Mouse (Mus musculus) neural tube, embryonic 15.5 days (tissue): Measurements from ENCODE around the gene Pou4f1. TPM values are rescaled to one million over a fixed set of nuclear protein-coding genes. Genes with fewer than 3 reads are reported as not detected.
A peak's percentile ranks its signal among the peaks of the same experiment; 100 is the strongest.
"Not testable (repeated sequence)": the region's sequence is repeated elsewhere in the genome, so short reads cannot be mapped to it uniquely, and the experiment has no call there.

Experiments used
- ATAC-seq: fragments of 200-750 bp; cut with Nextera tagmentation; 2 replicates; pipeline ENCODE4 v1.8.0; 2017; ENCODE audit warnings: mild to moderate bottlenecking, moderate TSS enrichment, moderate library complexity; ENCODE audit not compliant: low FRiP score
- H3K27ac ChIP-seq: fragments of 300-500 bp; sonication (generic); replicated peaks from 2 replicates; pipeline ENCODE4 v1.5.1; 2015; ENCODE audit warnings: mild to moderate bottlenecking, inconsistent platforms
- H3K27me3 ChIP-seq: fragments of 300-500 bp; sonication (generic); replicated peaks from 2 replicates; pipeline ENCODE4 v1.6.1; 2015; ENCODE audit warnings: inconsistent platforms
- H3K36me3 ChIP-seq: fragments of 300-500 bp; sonication (generic); 2 replicates; pipeline ENCODE4 v1.6.1; 2015; ENCODE audit warnings: inconsistent platforms
- H3K4me1 ChIP-seq: fragments of 300-500 bp; sonication (generic); 2 replicates; pipeline ENCODE4 v1.6.1; 2015; ENCODE audit warnings: inconsistent platforms
- H3K4me2 ChIP-seq: fragments of 300-500 bp; sonication (generic); 2 replicates; pipeline ENCODE4 v1.6.1; 2015; ENCODE audit warnings: inconsistent platforms, mild to moderate bottlenecking, moderate library complexity
- H3K4me3 ChIP-seq: fragments of 300-500 bp; sonication (generic); replicated peaks from 2 replicates; pipeline ENCODE4 v1.5.1; 2015; ENCODE audit warnings: mild to moderate bottlenecking, inconsistent platforms
- H3K9ac ChIP-seq: fragments of 300-500 bp; sonication (generic); replicated peaks from 2 replicates; pipeline ENCODE4 v1.6.1; 2015; ENCODE audit warnings: mild to moderate bottlenecking, inconsistent platforms
- H3K9me3 ChIP-seq: fragments of 300-500 bp; sonication (generic); replicated peaks from 2 replicates; pipeline ENCODE4 v1.6.1; 2016; ENCODE audit warnings: inconsistent platforms
- WGBS: fragments of 180-500 bp; shearing (Covaris S2); methylation state at CpG from one replicate; pipeline ENCODE4 v1.1.7; 2015; ENCODE audit warnings: mixed read lengths; 5-methylcytosine and 5-hydroxymethylcytosine counted together
- polyA plus RNA-seq: library from polyadenylated mRNA; unstranded; fragments of >200 nt; fragmentation: Nextera tagmentation; extraction: Ambion mirVana; gene quantifications from 2 replicates; pipeline ENCODE4 v1.2.1, GENCODE M21; 2015

Gene Pou4f1
- 58.7 and 73.4 TPM in 2 replicates for polyA plus RNA-seq

DNA sequence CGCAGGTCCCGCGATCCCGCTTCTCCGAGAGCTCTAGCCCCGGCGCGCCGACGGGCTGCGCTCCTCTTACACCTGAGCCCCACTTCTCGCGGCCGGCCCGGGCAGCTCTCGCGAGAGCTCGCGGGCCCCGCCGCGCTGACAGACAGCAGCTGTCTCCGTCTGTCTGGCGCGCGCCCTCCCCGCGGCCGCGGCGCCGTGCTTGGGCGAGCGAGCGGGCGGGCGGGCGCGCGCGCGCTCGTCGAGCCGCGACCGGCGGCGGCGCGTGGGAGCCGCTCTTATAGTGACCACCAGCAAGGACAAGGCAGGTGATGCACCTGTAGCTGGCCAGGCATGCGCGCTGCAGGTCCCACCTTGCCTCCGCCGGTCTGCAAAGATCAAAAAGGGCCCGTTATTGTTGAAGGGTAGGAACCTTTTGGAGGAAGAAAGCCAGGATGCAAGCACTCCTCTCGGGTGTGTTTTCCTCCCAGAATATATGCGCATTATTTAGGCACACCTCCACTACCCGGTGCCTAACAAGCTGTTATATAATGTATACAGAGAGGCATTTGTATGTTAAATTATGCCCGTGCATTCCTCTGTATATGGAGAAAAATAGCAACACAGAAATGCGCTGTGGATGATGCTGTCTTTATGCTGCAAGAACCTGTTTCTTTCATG, at the start of gene Pou4f1:
Gene Pou4f1 (minus strand): TSS at position 34 of the 657 bp plus-strand sequence.
- WGBS, result under 1% methylated on average over 62 of the region's 62 CpGs
- peaks cover 65% of the 10 kb centered on the region for H3K27me3 ChIP-seq

GRCm38 (mm10) chr14:104511664-104512063, 43.9 kb upstream of the Pou4f1 start:
- H3K9me3 ChIP-seq, result no peaks in the 10 kb centered on the region
- ATAC-seq, result no peak
- H3K27me3 ChIP-seq, result no peaks in the 10 kb centered on the region
- no peak overlapping the region for H3K9ac ChIP-seq
- H3K27ac ChIP-seq, result no peak overlapping the region
- WGBS, result 89% methylated on average over 1 of the region's 1 CpGs
- H3K4me1 ChIP-seq, result no peaks in the 10 kb centered on the region
- H3K4me2 ChIP-seq, result no peak overlapping the region
- peaks cover 5% of the 10 kb centered on the region for H3K36me3 ChIP-seq
- no peak overlapping the region for H3K4me3 ChIP-seq

More for the DNA sequence above, at the start of gene Pou4f1:
- Histone ChIP-seq H3K9me3 (no peaks in the 10 kb centered on the region), H3K4me1 (peaks cover 47% of the 10 kb centered on the region), H3K9ac (peak within 1 kb of the TSS; percentile 42), H3K4me3 (peak within 1 kb of the TSS; percentile 58), H3K27ac (peak within 1 kb of the TSS; percentile 80), H3K36me3 (no peaks in the 10 kb centered on the region), H3K4me2 (peak within 1 kb of the TSS; percentile 80)
- ATAC-seq, result peak; percentile 92

DNA sequence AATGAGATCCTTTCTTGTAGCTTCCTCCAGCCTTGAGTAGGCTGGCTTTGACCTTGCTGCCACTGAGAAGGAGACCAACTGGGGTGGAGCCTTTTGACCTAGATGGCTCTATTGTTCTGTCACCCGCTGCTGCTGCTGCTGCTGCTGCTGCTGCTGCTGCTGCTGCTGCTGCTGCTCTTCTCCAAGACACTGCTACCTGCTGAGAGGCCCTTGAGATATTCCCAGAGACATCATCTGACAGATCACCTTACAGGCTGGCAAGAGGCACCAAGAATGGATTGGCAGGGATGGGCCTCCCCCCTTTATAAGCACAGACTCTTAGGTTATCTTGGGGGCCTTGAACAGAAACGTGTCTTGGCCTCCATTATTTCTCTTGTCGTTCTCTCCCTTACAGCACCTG, 35.0 kb upstream of the Pou4f1 start:
- ATAC-seq, H3K4me1 ChIP-seq, H3K4me2 ChIP-seq, H3K9me3 ChIP-seq, H3K4me3 ChIP-seq, H3K27ac ChIP-seq, H3K27me3 ChIP-seq, H3K9ac ChIP-seq: not testable (repeated sequence)
- H3K36me3 ChIP-seq, result peaks cover 57% of the 10 kb centered on the region
- WGBS, result 68% methylated on average over 3 of the region's 3 CpGs

GRCm38 (mm10) chr14:104479751-104480150, 12.0 kb upstream of the Pou4f1 start:
- WGBS, result 89% methylated on average over 8 of the region's 8 CpGs

DNA sequence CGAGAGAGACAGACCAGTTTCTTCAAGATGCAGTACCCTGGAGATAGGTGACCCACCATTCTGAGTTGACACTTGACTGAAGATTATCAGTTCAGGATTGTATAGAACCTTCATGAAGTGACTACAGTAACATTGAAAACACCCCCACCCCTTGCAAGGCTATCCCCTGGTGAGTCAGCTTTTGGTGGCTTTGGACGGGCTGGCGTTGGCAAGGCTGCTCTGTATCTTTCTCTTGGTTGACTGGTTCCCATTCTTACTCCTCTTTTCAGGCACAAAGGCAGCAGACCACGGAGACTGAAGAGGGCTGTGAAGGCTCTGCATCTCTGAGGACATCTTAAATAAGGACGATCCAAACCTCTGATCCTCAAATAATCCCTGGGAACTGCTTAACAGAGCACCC, 10.8 kb upstream of the Pou4f1 start:
- Histone ChIP-seq H3K27ac (no peak overlapping the region), H3K4me1 (peaks cover 4% of the 10 kb centered on the region), H3K9me3 (no peaks in the 10 kb centered on the region), H3K9ac (no peak overlapping the region), H3K4me3 (no peak overlapping the region), H3K4me2 (no peak overlapping the region), H3K27me3 (peaks cover 28% of the 10 kb centered on the region), H3K36me3 (peaks cover 15% of the 10 kb centered on the region)
- no peak for ATAC-seq
- 85% methylated on average over 5 of the region's 5 CpGs for WGBS

More at GRCm38 (mm10) chr14:104479751-104480150, 12.0 kb upstream of the Pou4f1 start:
- Histone ChIP-seq H3K9ac (no peak overlapping the region), H3K27me3 (peaks cover 17% of the 10 kb centered on the region), H3K9me3 (no peaks in the 10 kb centered on the region), H3K4me3 (no peak overlapping the region), H3K27ac (no peak overlapping the region), H3K4me1 (no peaks in the 10 kb centered on the region), H3K36me3 (peaks cover 15% of the 10 kb centered on the region), H3K4me2 (no peak overlapping the region)
- no peak for ATAC-seq

DNA sequence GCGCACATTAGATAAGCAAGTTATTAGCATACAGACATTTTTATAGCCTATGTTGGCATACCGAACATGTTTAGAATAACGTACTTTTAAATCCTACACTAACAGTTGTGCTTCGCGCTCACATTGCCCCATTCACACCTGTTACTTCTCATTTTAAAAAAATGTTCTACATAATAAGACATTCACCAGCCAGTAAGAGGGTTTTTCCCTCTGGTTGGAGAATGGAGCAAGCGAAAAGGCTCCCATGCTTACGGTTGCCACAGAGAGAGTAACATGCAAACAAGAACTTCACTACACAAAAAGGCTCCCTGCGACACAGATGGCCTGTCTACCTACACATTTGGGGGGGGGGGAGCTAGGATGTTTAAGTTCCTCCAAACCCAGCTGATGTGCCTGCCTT, 9.8 kb upstream of the Pou4f1 start:
- H3K9ac ChIP-seq, result no peak overlapping the region
- H3K27me3 ChIP-seq, result peaks cover 31% of the 10 kb centered on the region
- no peak overlapping the region for H3K4me3 ChIP-seq
- H3K9me3 ChIP-seq, result no peaks in the 10 kb centered on the region
- H3K4me2 ChIP-seq, result no peak overlapping the region
- WGBS, result 90% methylated on average over 8 of the region's 8 CpGs
- H3K36me3 ChIP-seq, result peaks cover 15% of the 10 kb centered on the region
- H3K4me1 ChIP-seq, result peaks cover 14% of the 10 kb centered on the region
- no peak overlapping the region for H3K27ac ChIP-seq
- ATAC-seq, result no peak

DNA sequence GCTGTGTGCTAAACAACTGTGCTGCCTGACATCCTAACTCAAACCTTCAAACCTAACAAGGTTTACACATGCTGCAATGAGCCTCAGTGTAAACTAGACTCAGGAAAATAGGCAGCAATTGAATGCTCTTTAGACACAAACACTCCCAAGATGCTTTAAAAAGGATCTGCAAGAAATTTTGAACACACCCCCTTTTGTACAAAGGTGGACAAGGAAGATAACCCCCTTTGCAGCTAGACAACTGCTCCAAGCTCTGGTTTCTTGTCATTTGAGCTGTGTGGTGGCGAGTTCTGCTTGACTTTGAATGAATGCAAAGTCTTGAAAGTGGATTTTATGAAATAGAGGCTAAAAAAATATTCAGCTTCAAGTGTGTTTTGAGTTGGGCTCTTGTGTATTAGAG, 7.6 kb upstream of the Pou4f1 start:
- peaks cover 49% of the 10 kb centered on the region for H3K27me3 ChIP-seq
- H3K4me3 ChIP-seq, result no peak overlapping the region
- H3K9me3 ChIP-seq, result no peaks in the 10 kb centered on the region
- H3K27ac ChIP-seq, result no peak overlapping the region
- ATAC-seq, result no peak
- 81% methylated on average over 1 of the region's 1 CpGs for WGBS
- H3K36me3 ChIP-seq, result peaks cover 15% of the 10 kb centered on the region
- H3K9ac ChIP-seq, result no peak overlapping the region
- H3K4me1 ChIP-seq, result peaks cover 24% of the 10 kb centered on the region
- no peak overlapping the region for H3K4me2 ChIP-seq

- H3K9ac ChIP-seq, result no peak overlapping the region
- no peak overlapping the region for H3K27ac ChIP-seq
- 4% methylated on average over 6 of the region's 6 CpGs for WGBS
- H3K4me1 ChIP-seq, result peaks cover 52% of the 10 kb centered on the region
- peak overlapping the region; percentile 80 for H3K4me2 ChIP-seq
- H3K4me3 ChIP-seq, result peak overlapping the region; percentile 58
- H3K9me3 ChIP-seq, result no peaks in the 10 kb centered on the region
- ATAC-seq, result no peak
- peaks cover 62% of the 10 kb centered on the region for H3K27me3 ChIP-seq
- H3K36me3 ChIP-seq, result no peaks in the 10 kb centered on the region
Measured at GRCm38 (mm10) chr14:104468623-104468970, 798 bp upstream of the Pou4f1 start.

DNA sequence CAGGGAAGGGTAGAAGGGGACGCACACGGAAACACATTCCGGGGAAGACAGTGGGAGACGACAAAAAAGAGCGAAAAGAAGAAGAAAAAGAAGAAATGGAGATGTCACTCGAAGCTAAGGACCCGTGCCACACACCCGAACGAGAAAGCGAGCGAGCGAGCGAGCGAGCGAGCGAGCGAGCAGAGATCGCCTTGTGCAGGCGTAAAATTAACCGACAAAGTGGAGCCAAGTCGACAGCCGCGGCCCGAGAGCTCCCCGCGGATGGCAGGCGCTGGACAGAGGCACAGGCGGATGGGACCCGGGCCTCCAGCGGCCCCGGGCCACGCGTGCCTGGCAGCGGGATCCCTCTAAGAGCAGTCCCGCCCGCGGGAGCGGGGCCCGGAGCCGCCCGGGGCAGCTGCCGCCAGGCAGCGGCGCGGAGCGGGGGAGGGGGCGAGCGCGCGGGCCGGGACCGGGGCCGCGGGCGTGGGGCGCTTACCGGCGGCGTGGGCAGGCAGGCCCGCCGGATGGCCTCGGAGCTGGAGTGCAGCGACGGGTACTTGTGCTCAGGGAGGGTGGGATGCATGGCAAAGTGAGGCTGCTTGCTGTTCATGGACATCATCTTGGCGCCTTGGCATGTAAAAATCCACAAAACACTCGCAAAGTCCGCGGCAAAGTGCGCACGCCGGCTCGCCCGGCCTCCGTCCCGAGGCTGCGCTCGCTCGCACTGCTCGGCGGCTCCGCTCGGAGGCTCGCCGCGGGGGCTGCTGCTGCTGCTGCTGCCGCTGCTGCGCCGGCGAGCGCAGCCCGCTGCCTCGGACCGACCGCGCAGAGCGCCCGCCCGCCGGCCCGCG, 450 bp downstream of the Pou4f1 start:
- H3K4me3 ChIP-seq, result peak overlapping the region; percentile 58
- peaks cover 68% of the 10 kb centered on the region for H3K27me3 ChIP-seq
- peak overlapping the region; percentile 42 for H3K9ac ChIP-seq
- H3K9me3 ChIP-seq, result no peaks in the 10 kb centered on the region
- H3K4me2 ChIP-seq, result peak overlapping the region; percentile 80
- H3K4me1 ChIP-seq, result peaks cover 42% of the 10 kb centered on the region
- peak; percentile 40 for ATAC-seq
- peak overlapping the region; percentile 80 for H3K27ac ChIP-seq
- WGBS, result under 1% methylated on average over 101 of the region's 101 CpGs
- no peaks in the 10 kb centered on the region for H3K36me3 ChIP-seq

DNA sequence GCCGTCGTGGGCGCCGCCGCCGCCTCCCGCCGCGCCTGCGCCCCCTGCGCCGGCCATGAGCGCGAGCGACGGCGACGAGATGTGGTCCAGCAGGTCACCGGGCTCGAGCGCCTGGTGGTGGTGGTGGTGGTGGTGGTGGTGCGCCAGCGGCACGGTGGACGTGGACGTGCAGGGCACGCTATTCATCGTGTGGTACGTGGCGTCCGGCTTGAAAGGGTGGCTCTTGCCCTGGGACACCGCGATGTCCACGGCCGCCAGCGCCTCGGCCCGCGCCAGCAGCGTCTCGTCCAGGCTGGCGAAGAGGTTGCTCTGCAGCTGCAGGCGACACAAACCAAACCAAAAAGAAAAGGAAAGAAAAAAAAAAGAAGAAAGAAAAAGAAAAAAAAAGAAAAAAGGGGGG, 1.2 kb downstream of the Pou4f1 start:
- peak overlapping the region; percentile 80 for H3K27ac ChIP-seq
- H3K36me3 ChIP-seq, result no peaks in the 10 kb centered on the region
- peak overlapping the region; percentile 26; the same call in 1 of the 2 replicates for H3K9ac ChIP-seq
- under 1% methylated on average over 25 of the region's 43 CpGs for WGBS
- peaks cover 66% of the 10 kb centered on the region for H3K27me3 ChIP-seq
- no peak for ATAC-seq
- H3K4me1 ChIP-seq, result peaks cover 36% of the 10 kb centered on the region
- H3K4me3 ChIP-seq, result peak overlapping the region; percentile 58
- peak overlapping the region; percentile 80 for H3K4me2 ChIP-seq
- H3K9me3 ChIP-seq, result no peaks in the 10 kb centered on the region

DNA sequence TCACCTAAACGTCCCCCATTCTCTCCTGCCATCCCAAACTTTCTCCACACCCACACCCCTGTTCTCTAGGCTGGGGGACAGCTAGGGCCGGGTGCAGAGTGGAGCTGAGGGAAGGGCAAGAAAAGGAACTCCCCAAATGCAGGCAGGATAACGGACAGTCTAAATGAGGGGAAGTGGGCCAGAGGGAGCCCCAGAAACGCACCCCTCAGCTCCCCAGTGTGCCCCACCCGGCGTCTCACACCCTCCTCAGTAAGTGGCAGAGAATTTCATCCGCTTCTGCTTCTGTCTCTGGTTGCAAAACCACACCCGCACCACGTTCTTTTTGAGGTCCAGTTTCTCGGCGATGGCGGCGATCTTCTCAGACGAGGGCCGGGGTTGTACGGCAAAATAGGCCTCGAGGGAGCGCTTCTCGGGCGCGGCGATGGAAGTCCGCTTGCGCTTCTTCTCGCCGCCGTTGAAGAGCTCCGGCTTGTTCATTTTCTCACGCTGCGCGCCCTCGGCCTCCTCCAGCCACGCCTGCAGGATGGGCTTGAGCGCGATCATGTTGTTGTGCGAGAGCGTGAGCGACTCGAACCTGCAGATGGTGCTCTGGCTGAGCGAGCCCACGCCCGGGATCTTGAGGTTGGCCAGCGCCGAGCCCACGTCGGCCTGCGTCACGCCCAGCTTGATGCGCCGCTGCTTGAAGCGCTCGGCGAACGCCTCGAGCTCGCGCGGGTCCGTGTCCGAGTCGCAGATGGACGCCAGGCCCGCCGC, 2.1 kb downstream of the Pou4f1 start:
- peak overlapping the region; percentile 41 for H3K9ac ChIP-seq
- no peak for ATAC-seq
- peaks cover 66% of the 10 kb centered on the region for H3K27me3 ChIP-seq
- no peaks in the 10 kb centered on the region for H3K9me3 ChIP-seq
- no peaks in the 10 kb centered on the region for H3K36me3 ChIP-seq
- peak overlapping the region; percentile 80 for H3K4me2 ChIP-seq
- H3K4me1 ChIP-seq, result peaks cover 33% of the 10 kb centered on the region
- WGBS, result under 1% methylated on average over 62 of the region's 64 CpGs
- peak overlapping the region; percentile 58 for H3K4me3 ChIP-seq
- H3K27ac ChIP-seq, result peak overlapping the region; percentile 67
